ENCODE assay signal across 9 mouse cellular contexts in the genomic region with DNA sequence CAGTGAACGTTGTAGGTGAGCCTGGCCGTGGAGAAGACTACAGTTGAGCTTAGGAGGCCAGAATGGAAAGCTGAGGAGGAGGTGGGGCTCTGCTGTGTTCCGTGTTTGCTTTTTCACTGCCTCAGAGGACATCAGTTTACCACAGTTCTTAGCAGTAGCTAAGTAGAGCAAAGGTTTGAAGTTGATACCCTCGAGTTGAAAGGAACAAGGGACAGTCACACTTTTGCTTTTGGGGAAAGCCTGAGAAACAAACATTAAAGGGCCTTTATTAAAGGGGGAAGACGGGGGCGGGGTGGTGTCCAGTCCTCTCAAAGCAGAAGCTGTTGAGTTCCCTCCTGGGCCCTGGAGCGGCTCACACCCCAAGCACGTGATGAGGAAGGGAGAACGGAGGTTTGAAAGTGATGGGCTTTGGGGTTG. TPM values are rescaled to one million over a fixed set of nuclear protein-coding genes. Genes with fewer than 3 reads are reported as not detected.
DNase-seq lines count a peak whose midpoint lies in the region; ATAC-seq and TF ChIP-seq lines count a peak whose summit lies in the region.
"Had no signal": no experiment of that assay in that cellular context is flagged by ENCODE, and none has a peak within 500 bp of the region (broad histone marks: within the 10 kb centered on the region; RNA-seq: fewer than 3 reads in every experiment).

No protein-coding gene starts in this region.

- no peak; the same call in 1 of the 2 replicates for ATAC-seq in heart, embryonic 16.5 days (replicated peaks; ENCODE audit: extremely low read depth, insufficient read depth, low FRiP score)
- ATAC-seq in liver, embryonic 15.5 days (ENCODE audit: insufficient read depth): no peak

- H3K4me1 ChIP-seq in heart, adult 2 months (ENCODE audit: control insufficient read depth, insufficient read depth, low read length): 0 out of 2 replicates have a peak, but pooled peaks cover under 1% of the 10 kb centered on the region
- peaks cover 10% of the 10 kb centered on the region for H3K4me1 ChIP-seq in heart, embryonic 16.5 days (ENCODE audit: control insufficient read depth, insufficient read depth, low read length)
- H3K4me1 ChIP-seq in liver, embryonic 15.5 days (replicated peaks): peaks cover 30% of the 10 kb centered on the region

- TF ChIP-seq EP300 in heart, adult 2 months (IDR thresholded peaks at IDR 0.05; ENCODE audit: insufficient read depth, low read depth, low read length): no peak

- H3K27ac ChIP-seq in heart, adult 2 months: peak overlapping the region; percentile 69; the same call in 1 of the 2 replicates
- no peak overlapping the region for H3K27ac ChIP-seq in heart, embryonic 16.5 days (ENCODE audit: low read length)
- no peak overlapping the region for H3K27ac ChIP-seq in liver, embryonic 15.5 days (replicated peaks)

- H3K4me2 ChIP-seq in heart, embryonic 16.5 days (ENCODE audit: low read depth, low read length): peak overlapping the region; percentile 100
- peak overlapping the region; percentile 91 for H3K4me2 ChIP-seq in liver, embryonic 15.5 days
- peak overlapping the region; percentile 65 for H3K4me2 ChIP-seq in myocyte (ENCODE audit: low read depth)

- peak in 1 of 2 experiments; percentile 52 for DNase-seq in heart, adult 2 months
- no peak for DNase-seq in heart, postnatal 4 days
- DNase-seq in brain, adult 2 months (ENCODE audit: low read depth, low spot score): peak; percentile 14
- no peak for DNase-seq in retina, embryonic 14.5 days (ENCODE audit: low spot score)
- no peak for DNase-seq in left cerebral cortex, adult 8-10 months (ENCODE audit: low spot score in 2 of 2)

- no peak for TF ChIP-seq CTCF in heart, adult 2 months (IDR thresholded peaks at IDR 0.05)

- no peaks in the 10 kb centered on the region for H3K9me3 ChIP-seq in heart, embryonic 16.5 days (replicated peaks; ENCODE audit: control insufficient read depth, low read length)
- H3K9me3 ChIP-seq in liver, embryonic 15.5 days (replicated peaks): no peaks in the 10 kb centered on the region
- H3K9me3 ChIP-seq: G1E had no signal

- no peaks in the 10 kb centered on the region for H3K79me2 ChIP-seq in heart, adult 2 months (replicated peaks; ENCODE audit: control insufficient read depth, insufficient read depth, low read length)
- no peaks in the 10 kb centered on the region for H3K79me2 ChIP-seq in myocyte (ENCODE audit: control insufficient read depth, insufficient read depth)

- H3K4me3 ChIP-seq in heart, adult 2 months: peak overlapping the region; percentile 72
- H3K4me3 ChIP-seq in heart, embryonic 16.5 days (ENCODE audit: low read length): peak overlapping the region; percentile 73
- H3K4me3 ChIP-seq in liver, embryonic 15.5 days (replicated peaks): peak overlapping the region; percentile 59
- peak overlapping the region; percentile 32 for H3K4me3 ChIP-seq in myocyte

- TF ChIP-seq POLR2A in heart, adult 2 months (IDR thresholded peaks at IDR 0.05; ENCODE audit: insufficient read depth, low read depth, low read length): no peak
- no peak for TF ChIP-seq POLR2A in myocyte (IDR thresholded peaks at IDR 0.05; ENCODE audit: insufficient read length, low read depth)

- H3K36me3 ChIP-seq in heart, adult 2 months (ENCODE audit: control insufficient read depth, insufficient read depth, low read length): no peaks in the 10 kb centered on the region
- H3K36me3 ChIP-seq in heart, embryonic 16.5 days (ENCODE audit: control insufficient read depth, insufficient read depth): no peaks in the 10 kb centered on the region
- H3K36me3 ChIP-seq in liver, embryonic 15.5 days (replicated peaks): no peaks in the 10 kb centered on the region
- no peaks in the 10 kb centered on the region for H3K36me3 ChIP-seq in myocyte (ENCODE audit: control insufficient read depth, insufficient read depth)
- H3K36me3 ChIP-seq: G1E had no signal

- no peak overlapping the region for H3K9ac ChIP-seq in heart, adult 2 months (ENCODE audit: low read depth, low read length)
- H3K9ac ChIP-seq in heart, embryonic 16.5 days (ENCODE audit: low read length): peak overlapping the region; percentile 80; the same call in 1 of the 2 replicates
- H3K9ac ChIP-seq in liver, embryonic 15.5 days: peak overlapping the region; percentile 30; the same call in 1 of the 2 replicates

- intact Hi-C loops in heart, adult 2 months (cut with DNase I): loop anchor here (5.0 kb wide), 1 partner anchor 158 kb away; no protein-coding TSS in a partner anchor

- no peaks in the 10 kb centered on the region for H3K27me3 ChIP-seq in heart, adult 2 months (ENCODE audit: control insufficient read depth, insufficient read depth, low read length)
- H3K27me3 ChIP-seq in heart, embryonic 16.5 days (ENCODE audit: control insufficient read depth, insufficient read depth, low read length): 0 out of 2 replicates have a peak, but pooled peaks cover 2% of the 10 kb centered on the region
- peaks cover 26% of the 10 kb centered on the region for H3K27me3 ChIP-seq in liver, embryonic 15.5 days
- no peaks in the 10 kb centered on the region for H3K27me3 ChIP-seq in myocyte (ENCODE audit: control insufficient read depth, insufficient read depth, insufficient read length)

- WGBS in heart, adult 2 months: 34% methylated on average over 9 of the region's 9 CpGs
- 10% methylated on average over 9 of the region's 9 CpGs for WGBS in heart, embryonic 16.5 days
- WGBS in liver, embryonic 15.5 days (ENCODE audit: insufficient replicate concordance): 6% methylated on average over 9 of the region's 9 CpGs

- peak overlapping the region; percentile 8 for H3ac ChIP-seq in myocyte (ENCODE audit: control insufficient read depth, insufficient read length)

TF ChIP-seq in myocyte, 11 proteins besides CTCF, POLR2A, EP300 and RAD21:
- TF ChIP-seq REST (IDR thresholded peaks at IDR 0.05; ENCODE audit: insufficient read depth, insufficient read length) (no peak), TCF12 (IDR thresholded peaks at IDR 0.05; ENCODE audit: insufficient read depth, poor library complexity, severe bottlenecking) (no peak), MAX (IDR thresholded peaks at IDR 0.05; ENCODE audit: low read depth) (no peak), USF1 (IDR thresholded peaks at IDR 0.05; ENCODE audit: low read depth) (no peak), CEBPB (IDR thresholded peaks at IDR 0.05; ENCODE audit: insufficient read depth, poor library complexity, severe bottlenecking) (no peak)

RNA-seq across cellular contexts. Expression of a gene that starts 1.1 kb away (rescaled TPM):
- 10 to 100 TPM; 34.3 to 57.5 TPM for total RNA-seq in heart, adult 2 months (2021)
- polyA plus RNA-seq in heart, adult 2 months (2012; rRNA removed): 12.8 and 16.4 TPM in 2 replicates
- total RNA-seq in heart, postnatal 4 days (2021): 10 to 100 TPM; 44.6 to 48.8 TPM
- 13.0 TPM in 2 replicates for polyA plus RNA-seq in heart, embryonic 16.5 days (2015; fragmentation: Nextera tagmentation; extraction: Ambion mirVana)
- polyA plus RNA-seq in liver, embryonic 15.5 days (2015; fragmentation: Nextera tagmentation; extraction: Ambion mirVana): 5.0 and 5.4 TPM in 2 replicates
- polyA plus RNA-seq in myocyte (2012; fragmentation: generic; extraction: Trizol): 19.7 TPM
- 10 to 100 TPM; 30.6 to 49.4 (median 43.4) TPM for total RNA-seq in left cerebral cortex, adult 8-10 months (2022)
